Mouse (Mus musculus): ENCODE results near the gene Sf3b3. TPM values are rescaled to one million over a fixed set of nuclear protein-coding genes. Genes with fewer than 3 reads are reported as not detected.

Sf3b3 gene
- polyA plus RNA-seq, 1 experiment from 2014 or later, result 38.6 TPM

- H3K27ac ChIP-seq (replicated peaks), result no peak overlapping the region
- no peak for TF ChIP-seq EP300 (optimal IDR thresholded peaks at IDR 0.05)
- peak; percentile 59 for TF ChIP-seq CTCF (IDR thresholded peaks at IDR 0.05; ENCODE audit: low read depth)
These were observed 71.3 kb downstream of the Sf3b3 start for GRCm38 (mm10) chr8:110775316-110775715.

DNA sequence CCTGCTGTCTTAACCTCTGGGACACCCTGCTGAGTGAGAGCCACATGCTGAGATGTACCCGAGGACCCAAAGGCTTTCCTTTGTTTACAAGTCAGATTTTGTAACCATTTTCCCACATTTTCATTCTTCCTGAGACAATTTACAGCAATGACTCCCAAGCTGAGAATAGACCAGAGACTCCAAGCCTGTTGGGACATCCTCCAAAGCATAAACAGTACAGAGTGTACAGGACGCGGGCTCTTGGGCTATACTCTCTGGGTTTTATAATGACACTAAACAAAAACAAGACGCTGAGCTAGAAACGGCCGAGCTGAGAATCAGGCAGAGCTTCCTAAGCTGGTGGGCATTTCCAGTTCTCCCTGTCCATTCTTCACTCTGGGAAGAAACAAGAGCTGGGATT is 71.9 kb downstream of the Sf3b3 start:
- no peaks in the 10 kb centered on the region for H3K36me3 ChIP-seq (ENCODE audit: control insufficient read depth, insufficient read depth, low read length)
- no peaks in the 10 kb centered on the region for H3K9me3 ChIP-seq (ENCODE audit: control insufficient read depth, low read length)
- H3K27ac ChIP-seq (replicated peaks), result no peak overlapping the region
- H3K27me3 ChIP-seq (ENCODE audit: control insufficient read depth, insufficient read depth, low read length), result no peaks in the 10 kb centered on the region
- TF ChIP-seq EP300 (optimal IDR thresholded peaks at IDR 0.05) (no peak), CTCF (IDR thresholded peaks at IDR 0.05; ENCODE audit: low read depth) (no peak)
- no peak overlapping the region for H3K4me2 ChIP-seq (replicated peaks; ENCODE audit: low read depth)
- H3K9ac ChIP-seq (ENCODE audit: low read length), result no peak overlapping the region
- no peak for ATAC-seq (ENCODE audit: low FRiP score, low TSS enrichment)
- no peak for DNase-seq (ENCODE audit: low spot score)
- no peaks in the 10 kb centered on the region; the same call in 1 of the 2 replicates for H3K4me1 ChIP-seq (replicated peaks; ENCODE audit: control insufficient read depth, insufficient read depth)
- 63% methylated on average over 6 of the region's 6 CpGs for WGBS
- no peak overlapping the region for H3K4me3 ChIP-seq (ENCODE audit: low read depth, low read length)

More at GRCm38 (mm10) chr8:110775316-110775715, 71.3 kb downstream of the Sf3b3 start:
- no peaks in the 10 kb centered on the region; the same call in 1 of the 2 replicates for H3K4me1 ChIP-seq (replicated peaks; ENCODE audit: control insufficient read depth, insufficient read depth)
- ATAC-seq (ENCODE audit: low FRiP score, low TSS enrichment) (no peak), DNase-seq (ENCODE audit: low spot score) (no peak)
- no peak overlapping the region for H3K4me3 ChIP-seq (ENCODE audit: low read depth, low read length)
- H3K4me2 ChIP-seq (replicated peaks; ENCODE audit: low read depth), result no peak overlapping the region
- H3K27me3 ChIP-seq (ENCODE audit: control insufficient read depth, insufficient read depth, low read length), result no peaks in the 10 kb centered on the region
- no peak overlapping the region for H3K9ac ChIP-seq (ENCODE audit: low read length)
- no peaks in the 10 kb centered on the region for H3K9me3 ChIP-seq (ENCODE audit: control insufficient read depth, low read length)
- 78% methylated on average over 8 of the region's 8 CpGs for WGBS
- H3K36me3 ChIP-seq (ENCODE audit: control insufficient read depth, insufficient read depth, low read length), result no peaks in the 10 kb centered on the region

- Histone ChIP-seq H3K27me3 (ENCODE audit: control insufficient read depth, insufficient read depth, low read length) (no peaks in the 10 kb centered on the region), H3K9me3 (ENCODE audit: control insufficient read depth, low read length) (no peaks in the 10 kb centered on the region), H3K4me1 (replicated peaks; ENCODE audit: control insufficient read depth, insufficient read depth) (no peaks in the 10 kb centered on the region; the same call in 1 of the 2 replicates), H3K27ac (replicated peaks) (no peak overlapping the region), H3K9ac (ENCODE audit: low read length) (no peak overlapping the region), H3K4me3 (ENCODE audit: low read depth, low read length) (no peak overlapping the region), H3K36me3 (ENCODE audit: control insufficient read depth, insufficient read depth, low read length) (no peaks in the 10 kb centered on the region), H3K4me2 (replicated peaks; ENCODE audit: low read depth) (no peak overlapping the region)
- DNase-seq (ENCODE audit: low spot score) (no peak), ATAC-seq (ENCODE audit: low FRiP score, low TSS enrichment) (no peak)
- TF ChIP-seq CTCF (IDR thresholded peaks at IDR 0.05; ENCODE audit: low read depth), result no peak
- 68% methylated on average over 3 of the region's 3 CpGs for WGBS
These were observed 72.5 kb downstream of the Sf3b3 start for GRCm38 (mm10) chr8:110774047-110774446.

DNA sequence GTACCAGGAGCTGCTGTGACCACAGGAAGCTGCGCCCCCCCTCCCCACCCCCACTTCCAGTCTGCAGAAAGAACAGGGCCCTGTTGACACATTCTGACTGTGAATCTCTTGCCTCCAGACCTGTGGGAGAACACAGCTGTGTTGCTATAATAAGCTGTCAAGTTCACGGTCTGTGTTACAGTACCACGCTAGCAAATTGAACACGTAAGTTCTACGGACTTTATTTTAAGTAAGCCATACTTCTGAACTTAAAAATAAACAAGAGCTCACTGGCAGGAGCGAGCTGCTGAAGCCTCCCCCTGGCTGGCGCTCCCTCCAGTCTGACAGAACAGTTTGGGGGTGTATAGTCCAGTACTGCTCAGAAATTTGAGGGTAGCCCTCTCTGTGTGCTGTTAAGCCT is 74.1 kb downstream of the Sf3b3 start:
- no peaks in the 10 kb centered on the region for H3K9me3 ChIP-seq (ENCODE audit: control insufficient read depth, low read length)
- no peak for TF ChIP-seq EP300 (optimal IDR thresholded peaks at IDR 0.05)
- TF ChIP-seq CTCF (IDR thresholded peaks at IDR 0.05; ENCODE audit: low read depth), result no peak
- ATAC-seq (ENCODE audit: low FRiP score, low TSS enrichment) (no peak), DNase-seq (ENCODE audit: low spot score) (no peak)
- H3K4me2 ChIP-seq (replicated peaks; ENCODE audit: low read depth), result no peak overlapping the region; the same call in 1 of the 2 replicates
- H3K36me3 ChIP-seq (ENCODE audit: control insufficient read depth, insufficient read depth, low read length), result no peaks in the 10 kb centered on the region
- WGBS, result 46% methylated on average over 7 of the region's 7 CpGs
- H3K27ac ChIP-seq (replicated peaks), result 0 out of 2 replicates have a peak overlapping the region, but pooled peaks have one; percentile 30
- H3K4me3 ChIP-seq (ENCODE audit: low read depth, low read length), result no peak overlapping the region
- H3K27me3 ChIP-seq (ENCODE audit: control insufficient read depth, insufficient read depth, low read length), result no peaks in the 10 kb centered on the region
- no peak overlapping the region for H3K9ac ChIP-seq (ENCODE audit: low read length)
- no peaks in the 10 kb centered on the region; the same call in 1 of the 2 replicates for H3K4me1 ChIP-seq (replicated peaks; ENCODE audit: control insufficient read depth, insufficient read depth)

GRCm38 (mm10) chr8:110767261-110767660 is 79.3 kb downstream of the Sf3b3 start:
- TF ChIP-seq CTCF (IDR thresholded peaks at IDR 0.05; ENCODE audit: low read depth) (no peak), EP300 (optimal IDR thresholded peaks at IDR 0.05) (no peak)
- Histone ChIP-seq H3K4me1 (replicated peaks; ENCODE audit: control insufficient read depth, insufficient read depth) (no peaks in the 10 kb centered on the region), H3K27ac (replicated peaks) (no peak overlapping the region), H3K9ac (ENCODE audit: low read length) (no peak overlapping the region), H3K4me3 (ENCODE audit: low read depth, low read length) (no peak overlapping the region), H3K4me2 (replicated peaks; ENCODE audit: low read depth) (no peak overlapping the region), H3K9me3 (ENCODE audit: control insufficient read depth, low read length) (no peaks in the 10 kb centered on the region), H3K27me3 (ENCODE audit: control insufficient read depth, insufficient read depth, low read length) (no peaks in the 10 kb centered on the region), H3K36me3 (ENCODE audit: control insufficient read depth, insufficient read depth, low read length) (no peaks in the 10 kb centered on the region)
- 72% methylated on average over 6 of the region's 6 CpGs for WGBS
- ATAC-seq (ENCODE audit: low FRiP score, low TSS enrichment), result no peak
- no peak for DNase-seq (ENCODE audit: low spot score)

- 91% methylated on average over 3 of the region's 3 CpGs for WGBS
- DNase-seq (ENCODE audit: low spot score), result no peak
- ATAC-seq (ENCODE audit: low FRiP score, low TSS enrichment), result no peak
- Histone ChIP-seq H3K4me2 (replicated peaks; ENCODE audit: low read depth) (no peak overlapping the region), H3K36me3 (ENCODE audit: control insufficient read depth, insufficient read depth, low read length) (no peaks in the 10 kb centered on the region), H3K27me3 (ENCODE audit: control insufficient read depth, insufficient read depth, low read length) (no peaks in the 10 kb centered on the region), H3K4me3 (ENCODE audit: low read depth, low read length) (no peak overlapping the region), H3K4me1 (replicated peaks; ENCODE audit: control insufficient read depth, insufficient read depth) (no peaks in the 10 kb centered on the region; the same call in 1 of the 2 replicates), H3K27ac (replicated peaks) (no peak overlapping the region), H3K9me3 (ENCODE audit: control insufficient read depth, low read length) (no peaks in the 10 kb centered on the region), H3K9ac (ENCODE audit: low read length) (no peak overlapping the region)
- no peak for TF ChIP-seq CTCF (IDR thresholded peaks at IDR 0.05; ENCODE audit: low read depth)
- TF ChIP-seq EP300 (optimal IDR thresholded peaks at IDR 0.05), result no peak
These were observed 81.9 kb downstream of the Sf3b3 start for GRCm38 (mm10) chr8:110764671-110765070.

All from stomach, postnatal 0 days (tissue).